Mouse (Mus musculus): ENCODE measurements around the gene Fgfr2.

DNA sequence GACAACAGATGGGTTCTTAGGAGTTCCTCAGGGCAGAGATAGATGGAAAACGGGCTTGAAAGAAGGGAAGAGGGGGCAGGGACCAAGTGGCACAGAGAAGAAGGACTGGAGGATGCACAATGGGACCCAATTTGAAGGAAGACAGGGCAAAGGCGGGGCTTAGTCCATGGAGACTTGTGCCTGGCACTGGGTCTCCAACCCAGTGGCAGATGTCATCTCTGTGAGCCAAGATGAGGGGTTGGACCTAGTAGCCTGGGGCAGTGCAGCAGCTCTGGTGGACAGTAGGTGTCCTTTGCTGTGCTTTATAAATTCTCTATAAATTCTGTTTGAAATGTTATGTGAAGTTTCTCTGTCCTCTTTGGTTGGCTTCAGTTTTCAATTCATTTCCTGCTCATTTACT lies 1306.5 kb downstream of the Fgfr2 start:
- no peak for TF ChIP-seq CTCF (IDR thresholded peaks at IDR 0.05; ENCODE audit: insufficient read depth, low read length)
- TF ChIP-seq POLR2A (IDR thresholded peaks at IDR 0.05; ENCODE audit: borderline replicate concordance, extremely low read depth, low read depth, low read length) = no peak
